Mouse (Mus musculus) CD4-positive helper T cell, adult 2 months (primary cell): ENCODE results near the gene Coro1b.

Source experiments
- DNase-seq: peaks from one replicate; pipeline ENCODE4 v3.0.0-alpha.2; 2012; ENCODE audit warnings: low read depth, missing footprints, low spot score

The Coro1b gene

GRCm38 (mm10) chr19:4142416-4143173 lies 5.8 kb upstream of the Coro1b start:
- no peak for DNase-seq

GRCm38 (mm10) chr19:4143759-4144268 lies 4.6 kb upstream of the Coro1b start, which contains the start of gene Cabp4:
TSS of gene Cabp4 (minus strand) at chr19:4144033.
- DNase-seq, result no peak

GRCm38 (mm10) chr19:4144550-4145498 lies 3.6 kb upstream of the Coro1b start:
- no peak for DNase-seq

GRCm38 (mm10) chr19:4145936-4146335 lies 2.5 kb upstream of the Coro1b start:
- DNase-seq, result no peak

- no peak for DNase-seq
Observed at GRCm38 (mm10) chr19:4146366-4147021, 1.9 kb upstream of the Coro1b start.

- DNase-seq, result no peak
Observed at GRCm38 (mm10) chr19:4147022-4147405, 1.4 kb upstream of the Coro1b start.

GRCm38 (mm10) chr19:4147782-4148490 lies 483 bp upstream of the Coro1b start:
- DNase-seq, result no peak

- no peak for DNase-seq
Observed at GRCm38 (mm10) chr19:4148819-4149218, 400 bp downstream of the Coro1b start.

GRCm38 (mm10) chr19:4149283-4149682 lies 864 bp downstream of the Coro1b start:
- no peak for DNase-seq

- no peak for DNase-seq
Observed at GRCm38 (mm10) chr19:4149764-4150461, 1.5 kb downstream of the Coro1b start.

- DNase-seq, result no peak
Observed at GRCm38 (mm10) chr19:4150567-4151487, 2.4 kb downstream of the Coro1b start.

GRCm38 (mm10) chr19:4151488-4151860 lies 3.1 kb downstream of the Coro1b start:
- DNase-seq, result no peak

GRCm38 (mm10) chr19:4151898-4152297 lies 3.5 kb downstream of the Coro1b start:
- DNase-seq, result no peak

- DNase-seq, result no peak
Observed at GRCm38 (mm10) chr19:4152445-4153231, 4.2 kb downstream of the Coro1b start.

- no peak for DNase-seq
Observed at GRCm38 (mm10) chr19:4153232-4153654, 4.8 kb downstream of the Coro1b start, which contains the start of gene Ptprcap. TSS of gene Ptprcap (plus strand) at chr19:4153604.

- DNase-seq, result peak; percentile 71
Observed at GRCm38 (mm10) chr19:4154437-4155222, 6.2 kb downstream of the Coro1b start.

- DNase-seq, result peak; percentile 43
Observed at GRCm38 (mm10) chr19:4155223-4156072, 7.0 kb downstream of the Coro1b start.
